Mouse (Mus musculus) erythroblast, embryonic 14.5 days (primary cell): ENCODE measurements around the gene Lbx2.

Source experiments
- GATA1 ChIP-seq: IDR thresholded peaks from 2 replicates; pipeline ENCODE4 v1.6.1; 2012; ENCODE audit warnings: low read length, inconsistent platforms, mixed read lengths
- TAL1 ChIP-seq: IDR thresholded peaks from 3 replicates; pipeline ENCODE4 v1.6.1; 2012; ENCODE audit warnings: low read length, inconsistent platforms, mixed read lengths

DNA sequence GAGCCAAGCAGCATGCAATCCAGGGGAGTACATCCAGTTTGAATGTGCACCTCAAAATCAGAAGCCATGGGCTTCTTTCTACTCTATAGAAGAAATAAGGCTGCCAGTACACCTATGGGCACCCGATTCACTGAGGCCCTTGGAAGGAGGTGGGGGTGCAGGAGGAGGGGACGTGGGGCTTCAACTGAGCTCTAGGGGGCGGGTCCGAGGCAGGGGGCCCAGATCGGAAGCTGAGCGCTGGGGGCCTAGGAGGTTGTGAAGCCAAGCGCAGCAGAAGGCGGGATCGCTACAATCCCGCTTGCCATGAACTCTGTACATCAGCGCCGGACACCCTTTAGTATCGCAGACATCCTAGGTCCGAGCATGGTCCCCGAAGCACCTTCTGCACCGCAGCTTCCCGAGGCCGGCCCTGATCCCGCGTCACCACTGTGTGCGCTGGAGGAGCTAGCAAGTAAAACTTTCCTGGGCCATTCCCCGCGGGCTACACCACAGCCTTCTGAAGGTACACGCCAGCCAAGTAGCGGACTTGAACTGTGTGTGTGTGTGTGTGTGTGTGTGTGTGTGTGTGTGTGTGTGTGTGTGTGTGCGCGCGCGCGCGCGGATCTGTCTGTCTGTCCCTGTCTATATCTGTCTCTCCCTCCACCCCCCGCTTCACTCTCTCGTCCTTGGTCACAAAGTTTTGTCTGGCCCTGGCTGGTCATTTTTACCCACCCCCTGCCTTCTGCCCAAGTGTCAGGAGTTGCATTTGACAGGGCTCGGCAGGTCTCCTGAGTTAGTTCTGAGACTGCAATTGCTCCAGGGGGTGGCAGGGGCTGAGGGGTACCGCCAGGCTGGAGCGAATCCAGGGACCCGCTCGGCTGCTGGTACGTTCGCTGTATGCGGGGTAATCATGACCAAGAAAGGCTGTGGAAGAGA is at the start of gene Lbx2:
- TF ChIP-seq GATA1: no peak
- TF ChIP-seq TAL1: no peak
